In genomic region chr5:32302991-32303921, GRCm38 (mm10) we compare ENCODE assay signal across 8 mouse cellular contexts.
A peak's percentile ranks its signal among the peaks of the same experiment; 100 is the strongest.
DNase-seq lines count a peak whose midpoint lies in the region; ATAC-seq and TF ChIP-seq lines count a peak whose summit lies in the region.

No protein-coding gene starts in this region.

- no peak for TF ChIP-seq POLR2A in limb, embryonic 14.5 days (IDR thresholded peaks at IDR 0.05; ENCODE audit: borderline replicate concordance, extremely low read depth, insufficient read depth, insufficient read length)

- peak overlapping the region; percentile 51 for H3K4me2 ChIP-seq in kidney, embryonic 14.5 days (replicated peaks; ENCODE audit: low read depth, low read length)
- peak overlapping the region; percentile 45 for H3K4me2 ChIP-seq in limb, embryonic 14.5 days (replicated peaks; ENCODE audit: low read depth, low read length, severe bottlenecking)
- H3K4me2 ChIP-seq in midbrain, postnatal 0 days (ENCODE audit: low read depth, low read length, poor library complexity, severe bottlenecking) = peak overlapping the region; percentile 58

- DNase-seq in cerebellum, adult 8-10 months = peak; percentile 9
- DNase-seq in cerebellum, adult 9-10 months = no peak
- peak; percentile 85 for DNase-seq in embryo, embryonic 10.5 days (ENCODE audit: low spot score)
- peak; percentile 80 for DNase-seq in heart, embryonic 10.5 days (ENCODE audit: low spot score)
- DNase-seq in limb, embryonic 14.5 days (ENCODE audit: low spot score) = peak; percentile 71
- peak; percentile 85 for DNase-seq in midbrain, postnatal 0 days (ENCODE audit: low spot score)
- DNase-seq in telencephalon, adult 2 months (ENCODE audit: low read depth, low spot score) = peak; percentile 21

- peak overlapping the region; percentile 23; the same call in 1 of the 2 replicates for H3K9ac ChIP-seq in kidney, embryonic 14.5 days (ENCODE audit: low read depth, low read length)
- peak overlapping the region; percentile 34 for H3K9ac ChIP-seq in limb, embryonic 14.5 days (ENCODE audit: low read depth, low read length, severe bottlenecking)
- H3K9ac ChIP-seq in midbrain, postnatal 0 days (replicated peaks; ENCODE audit: low read length, poor library complexity, severe bottlenecking) = peak overlapping the region; percentile 44; the same call in 1 of the 2 replicates

- H3K27me3 ChIP-seq in heart, embryonic 10.5 days (ENCODE audit: insufficient read depth, poor library complexity, severe bottlenecking) = no peaks in the 10 kb centered on the region
- no peaks in the 10 kb centered on the region for H3K27me3 ChIP-seq in kidney, embryonic 14.5 days (ENCODE audit: control insufficient read depth, insufficient read depth, low read length)
- no peaks in the 10 kb centered on the region for H3K27me3 ChIP-seq in limb, embryonic 14.5 days (ENCODE audit: control insufficient read depth, insufficient read depth, low read length)
- no peaks in the 10 kb centered on the region for H3K27me3 ChIP-seq in midbrain, postnatal 0 days (ENCODE audit: insufficient read depth, low read length)

- H3K27ac ChIP-seq in heart, embryonic 10.5 days = peak overlapping the region; percentile 24; the same call in 1 of the 2 replicates
- no peak overlapping the region for H3K27ac ChIP-seq in kidney, embryonic 14.5 days (ENCODE audit: low read depth, low read length)
- H3K27ac ChIP-seq in limb, embryonic 14.5 days (replicated peaks; ENCODE audit: low read depth, low read length) = no peak overlapping the region
- no peak overlapping the region for H3K27ac ChIP-seq in midbrain, postnatal 0 days (ENCODE audit: low read depth, low read length)

- peak; percentile 90; the same call in 1 of the 2 replicates for ATAC-seq in kidney, embryonic 14.5 days (ENCODE audit: low FRiP score, low TSS enrichment)
- peak; percentile 84; the same call in 1 of the 2 replicates for ATAC-seq in limb, embryonic 14.5 days (ENCODE audit: low FRiP score, low read depth)
- ATAC-seq in midbrain, postnatal 0 days (ENCODE audit: low FRiP score) = peak; percentile 84; the same call in 1 of the 2 replicates

- H3K36me3 ChIP-seq in heart, embryonic 10.5 days = no peaks in the 10 kb centered on the region
- no peaks in the 10 kb centered on the region for H3K36me3 ChIP-seq in kidney, embryonic 14.5 days (ENCODE audit: control insufficient read depth, insufficient read depth, low read length)
- H3K36me3 ChIP-seq in limb, embryonic 14.5 days (ENCODE audit: control insufficient read depth, insufficient read depth, low read length) = no peaks in the 10 kb centered on the region
- H3K36me3 ChIP-seq in midbrain, postnatal 0 days (ENCODE audit: insufficient read depth, low read length) = no peaks in the 10 kb centered on the region

- H3K4me1 ChIP-seq in heart, embryonic 10.5 days = peaks cover 13% of the 10 kb centered on the region; the same call in 1 of the 2 replicates
- H3K4me1 ChIP-seq in kidney, embryonic 14.5 days (ENCODE audit: control insufficient read depth, insufficient read depth, low read length) = no peaks in the 10 kb centered on the region
- H3K4me1 ChIP-seq in limb, embryonic 14.5 days (ENCODE audit: control insufficient read depth, insufficient read depth, low read length) = 0 out of 2 replicates have a peak, but pooled peaks cover 8% of the 10 kb centered on the region
- H3K4me1 ChIP-seq in midbrain, postnatal 0 days (ENCODE audit: insufficient read depth, low read length) = no peaks in the 10 kb centered on the region

- H3K4me3 ChIP-seq in heart, embryonic 10.5 days = peak overlapping the region; percentile 48
- peak overlapping the region; percentile 29; the same call in 1 of the 2 replicates for H3K4me3 ChIP-seq in kidney, embryonic 14.5 days (ENCODE audit: low read length)
- H3K4me3 ChIP-seq in limb, embryonic 14.5 days (replicated peaks; ENCODE audit: low read length) = peak overlapping the region; percentile 20
- peak overlapping the region; percentile 26 for H3K4me3 ChIP-seq in midbrain, postnatal 0 days (ENCODE audit: low read depth, low read length)

- peak; percentile 92 for TF ChIP-seq CTCF in midbrain, postnatal 0 days (IDR thresholded peaks at IDR 0.05)

- H3K9me3 ChIP-seq in heart, embryonic 10.5 days = no peaks in the 10 kb centered on the region
- H3K9me3 ChIP-seq in kidney, embryonic 14.5 days (ENCODE audit: control insufficient read depth, low read length) = no peaks in the 10 kb centered on the region
- H3K9me3 ChIP-seq in limb, embryonic 14.5 days (ENCODE audit: control insufficient read depth, low read length) = no peaks in the 10 kb centered on the region
- no peaks in the 10 kb centered on the region for H3K9me3 ChIP-seq in midbrain, postnatal 0 days (ENCODE audit: low read length)

- WGBS in heart, embryonic 10.5 days = 12% methylated on average over 23 of the region's 23 CpGs
- 8% methylated on average over 23 of the region's 23 CpGs for WGBS in kidney, embryonic 14.5 days
- 10% methylated on average over 23 of the region's 23 CpGs for WGBS in limb, embryonic 14.5 days
- 6% methylated on average over 23 of the region's 23 CpGs for WGBS in midbrain, postnatal 0 days
